Mouse (Mus musculus) monocyte, adult 5-6 weeks (primary cell): ENCODE measurements around the gene Gm11756. TPM values are rescaled to one million over a fixed set of nuclear protein-coding genes. Genes with fewer than 3 reads are reported as not detected.
"Not testable (repeated sequence)": the region's sequence is repeated elsewhere in the genome, so short reads cannot be mapped to it uniquely, and the experiment has no call there.

ENCODE experiments used
- ATAC-seq: fragments of 153-309, 156-312 bp; replicated peaks from 2 replicates; pipeline ENCODE4 v1.8.0; 2017; ENCODE audit warnings: mild to moderate bottlenecking; ENCODE audit not compliant: low TSS enrichment, insufficient number of reproducible peaks, severe bottlenecking, poor library complexity, low FRiP score
- total RNA-seq: library from RNA; stranded (forward); fragments of 200-1000, 200-491, 200-594 nt; gene quantifications from 3 replicates; pipeline ENCODE4 v1.2.3, GENCODE M21; 2017

Gene Gm11756
- not detected in 3 replicates for total RNA-seq

DNA sequence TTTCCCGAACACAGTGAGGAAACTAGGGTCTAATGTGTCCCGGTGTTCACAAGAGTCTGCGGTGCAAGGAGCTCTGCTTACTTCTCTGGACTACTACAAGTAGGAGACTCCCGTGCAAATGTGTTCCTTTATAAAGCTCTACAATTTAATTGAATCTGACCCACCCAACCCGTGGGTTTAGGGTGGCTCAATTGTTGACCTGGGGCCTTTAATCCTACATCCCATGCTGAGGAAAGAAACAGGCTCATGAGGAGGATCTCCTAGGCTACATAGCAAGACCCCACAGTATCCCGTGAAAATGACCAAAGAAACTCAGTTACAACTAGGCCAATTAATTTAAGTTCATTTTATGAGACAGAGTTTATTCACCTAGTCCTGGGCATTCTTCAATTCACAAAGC, at the start of gene Gm11756:
Gm11756 (minus strand) TSS at position 101 of the 400 bp plus-strand sequence.
- not testable (repeated sequence) for ATAC-seq

DNA sequence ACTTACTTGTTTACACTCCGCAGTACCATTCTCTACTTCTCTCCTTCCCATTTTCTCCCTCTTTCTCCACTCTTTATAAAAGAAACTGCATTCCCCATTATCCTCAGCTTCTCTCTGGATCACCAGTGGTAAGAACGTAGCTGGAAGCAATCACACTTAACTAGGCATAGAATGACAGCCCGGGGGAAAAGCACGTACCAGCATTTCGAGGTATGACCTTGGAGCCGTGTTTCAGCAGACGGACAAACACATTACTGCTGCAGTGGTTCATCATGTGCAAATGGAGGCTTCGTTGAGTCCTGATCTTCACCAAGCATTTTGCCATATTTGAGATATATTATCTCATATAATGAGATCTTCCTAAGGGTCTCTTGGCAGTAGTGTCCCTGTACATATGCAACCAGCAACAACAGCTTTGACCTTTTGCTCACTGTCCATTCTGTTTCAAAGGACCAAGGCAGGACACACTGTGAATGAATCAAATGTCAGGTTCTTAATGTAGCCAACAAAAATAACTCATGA, 29.9 kb upstream of the Gm11756 start, which contains the start of gene 2310002L09Rik:
2310002L09Rik (minus strand) TSS at position 472 of the 522 bp plus-strand sequence.
- no peak for ATAC-seq

DNA sequence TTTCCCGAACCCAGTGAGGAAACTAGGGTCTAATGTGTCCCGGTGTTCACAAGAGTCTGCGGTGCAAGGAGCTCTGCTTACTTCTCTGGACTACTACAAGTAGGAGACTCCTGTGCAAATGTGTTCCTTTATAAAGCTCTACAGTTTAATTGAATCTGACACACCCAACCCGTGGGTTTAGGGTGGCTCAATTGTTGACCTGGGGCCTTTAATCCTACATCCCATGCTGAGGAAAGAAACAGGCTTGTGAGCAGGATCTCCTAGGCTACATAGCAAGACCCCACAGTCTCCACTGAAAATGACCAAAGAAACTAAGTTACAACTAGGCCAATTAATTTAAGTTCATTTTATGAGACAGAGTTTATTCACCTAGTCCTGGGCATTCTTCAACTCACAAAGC, 14.7 kb downstream of the Gm11756 start, which contains the start of gene Gm13871:
Gm13871 (minus strand) TSS at position 101 of the 400 bp plus-strand sequence.
- not testable (repeated sequence) for ATAC-seq

DNA sequence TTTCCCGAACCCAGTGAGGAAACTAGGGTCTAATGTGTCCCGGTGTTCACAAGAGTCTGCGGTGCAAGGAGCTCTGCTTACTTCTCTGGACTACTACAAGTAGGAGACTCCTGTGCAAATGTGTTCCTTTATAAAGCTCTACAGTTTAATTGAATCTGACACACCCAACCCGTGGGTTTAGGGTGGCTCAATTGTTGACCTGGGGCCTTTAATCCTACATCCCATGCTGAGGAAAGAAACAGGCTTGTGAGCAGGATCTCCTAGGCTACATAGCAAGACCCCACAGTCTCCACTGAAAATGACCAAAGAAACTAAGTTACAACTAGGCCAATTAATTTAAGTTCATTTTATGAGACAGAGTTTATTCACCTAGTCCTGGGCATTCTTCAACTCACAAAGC, 29.5 kb downstream of the Gm11756 start, which contains the start of gene Gm11757:
Gm11757 (minus strand) TSS at position 101 of the 400 bp plus-strand sequence.
- ATAC-seq = not testable (repeated sequence)

DNA sequence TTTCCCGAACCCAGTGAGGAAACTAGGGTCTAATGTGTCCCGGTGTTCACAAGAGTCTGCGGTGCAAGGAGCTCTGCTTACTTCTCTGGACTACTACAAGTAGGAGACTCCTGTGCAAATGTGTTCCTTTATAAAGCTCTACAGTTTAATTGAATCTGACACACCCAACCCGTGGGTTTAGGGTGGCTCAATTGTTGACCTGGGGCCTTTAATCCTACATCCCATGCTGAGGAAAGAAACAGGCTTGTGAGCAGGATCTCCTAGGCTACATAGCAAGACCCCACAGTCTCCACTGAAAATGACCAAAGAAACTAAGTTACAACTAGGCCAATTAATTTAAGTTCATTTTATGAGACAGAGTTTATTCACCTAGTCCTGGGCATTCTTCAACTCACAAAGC, 44.4 kb downstream of the Gm11756 start, which contains the start of gene Gm11758:
Gm11758 (minus strand) TSS at position 101 of the 400 bp plus-strand sequence.
- not testable (repeated sequence) for ATAC-seq

Other genes starting within 250 kb of the Gm11756 start
- gene Gm428, start 237.2 kb downstream of the Gm11756 start, total RNA-seq = not detected in 3 replicates
- not detected in 3 replicates for gene Rasef, start 129.8 kb downstream of the Gm11756 start, total RNA-seq
- gene Gm11758, start 44.5 kb downstream of the Gm11756 start, total RNA-seq = not detected in 3 replicates
- not detected in 3 replicates for gene Gm11757, start 29.6 kb downstream of the Gm11756 start, total RNA-seq
- not detected in 3 replicates for gene Gm13871, start 14.8 kb downstream of the Gm11756 start, total RNA-seq
- gene 2310002L09Rik, start 30.1 kb upstream of the Gm11756 start, total RNA-seq = 0.39 TPM in 1 of 3 replicates, not detected in the others
- gene Frmd3, start 92.7 kb upstream of the Gm11756 start, total RNA-seq = not detected in 3 replicates